Mouse (Mus musculus) liver, embryonic 15.5 days (tissue): ENCODE measurements around the gene Lypd1. TPM values are rescaled to one million over a fixed set of nuclear protein-coding genes. Genes with fewer than 3 reads are reported as not detected.

Experiments
- polyA plus RNA-seq: library from polyadenylated mRNA; unstranded; fragments of >200 nt; fragmentation: Nextera tagmentation; extraction: Ambion mirVana; gene quantifications from 2 replicates; pipeline ENCODE4 v1.2.1, GENCODE M21; 2015

The Lypd1 gene
- polyA plus RNA-seq, 1 experiment from 2014 or later, result 0.31 TPM

Other genes with a start within 250 kb of the Lypd1 start
- 3.2 and 3.5 TPM in 2 replicates for gene Gpr39, start 236.1 kb downstream of the Lypd1 start, polyA plus RNA-seq